Mouse (Mus musculus) intestine, embryonic 14.5 days (tissue): ENCODE measurements at regions not wholly inside any gene's neighbourhood (a gene's known extent, or its start where the extent isn't known, plus 50 kb on each side); places are given as distances from the start of the nearest gene placed in this dataset.

Experiments
- ATAC-seq: fragments of 200-750 bp; cut with Nextera tagmentation; replicated peaks from 2 replicates; pipeline ENCODE4 v1.8.0; 2017; ENCODE audit warnings: low read depth, moderate number of reproducible peaks, moderate TSS enrichment, moderate library complexity; ENCODE audit not compliant: low FRiP score, low TSS enrichment
- DNase-seq: peaks from one replicate; pipeline ENCODE4 v3.0.0-alpha.2; 2018; ENCODE audit warnings: low spot score
- H3K27ac ChIP-seq: fragments of 300-500 bp; sonication (generic); 2 replicates; pipeline ENCODE4 v1.5.1; 2014; ENCODE audit warnings: low read depth, mild to moderate bottlenecking, control low read depth
- H3K27me3 ChIP-seq: fragments of 300-500 bp; sonication (generic); replicated peaks from 2 replicates; pipeline ENCODE4 v1.6.1; 2014; ENCODE audit warnings: low read length, control low read depth; ENCODE audit not compliant: control insufficient read depth, insufficient read depth
- H3K36me3 ChIP-seq: fragments of 300-500 bp; sonication (generic); 2 replicates; pipeline ENCODE4 v1.6.1; 2014; ENCODE audit warnings: low read length, control low read depth; ENCODE audit not compliant: control insufficient read depth, insufficient read depth
- H3K4me1 ChIP-seq: fragments of 300-500 bp; sonication (generic); replicated peaks from 2 replicates; pipeline ENCODE4 v1.6.1; 2014; ENCODE audit warnings: low read length, control low read depth, mixed read lengths; ENCODE audit not compliant: control insufficient read depth, insufficient read depth
- H3K4me2 ChIP-seq: fragments of 300-500 bp; sonication (generic); 2 replicates; pipeline ENCODE4 v1.6.1; 2014; ENCODE audit warnings: low read length
- H3K4me3 ChIP-seq: fragments of 300-500 bp; sonication (generic); 2 replicates; pipeline ENCODE4 v1.5.1; 2014; ENCODE audit warnings: low read depth, low read length, control low read depth, mixed read lengths
- H3K9ac ChIP-seq: fragments of 300-500 bp; sonication (generic); 2 replicates; pipeline ENCODE4 v1.6.1; 2014; ENCODE audit warnings: mild to moderate bottlenecking, low read length
- H3K9me3 ChIP-seq: fragments of 300-500 bp; sonication (generic); 2 replicates; pipeline ENCODE4 v1.6.1; 2016; ENCODE audit warnings: low read length, control low read depth; ENCODE audit not compliant: control insufficient read depth
- WGBS: fragments of 180-500 bp; shearing (Covaris S2); extraction: QIAGEN DNeasy Blood & Tissue Kit; methylation state at CpG from one replicate; pipeline ENCODE4 v1.1.7; 2014; 5-methylcytosine and 5-hydroxymethylcytosine counted together

DNA sequence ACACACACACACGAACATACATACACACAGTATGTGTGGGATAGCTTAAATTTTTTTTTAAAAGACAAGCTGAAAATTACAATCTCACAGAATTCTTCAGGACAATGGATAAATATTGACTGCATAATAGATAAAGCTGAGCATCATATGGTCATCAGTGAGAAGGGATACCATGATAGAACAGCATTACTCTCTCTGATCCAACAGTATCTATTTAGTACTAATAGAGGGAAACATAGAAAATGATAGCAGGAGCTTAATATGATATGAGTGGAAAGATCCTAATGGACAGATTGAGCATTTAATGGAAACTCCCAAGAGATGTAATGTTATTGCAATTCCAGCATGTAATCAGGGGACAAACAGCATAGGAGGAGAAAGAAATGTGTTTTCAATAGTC is 51.8 kb upstream of the Mycbp2 start:
- H3K4me3 ChIP-seq: no peak overlapping the region
- H3K27me3 ChIP-seq: no peaks in the 10 kb centered on the region
- no peaks in the 10 kb centered on the region for H3K36me3 ChIP-seq
- H3K27ac ChIP-seq: no peak overlapping the region
- no peaks in the 10 kb centered on the region for H3K4me1 ChIP-seq
- WGBS: 77% methylated on average over 1 of the region's 1 CpGs
- no peaks in the 10 kb centered on the region for H3K9me3 ChIP-seq
- no peak overlapping the region for H3K9ac ChIP-seq
- H3K4me2 ChIP-seq: no peak overlapping the region
- no peak for ATAC-seq
- DNase-seq: no peak
